Mouse (Mus musculus) kidney, adult 2 months (tissue): ENCODE measurements around the gene Itih2. TPM values are rescaled to one million over a fixed set of nuclear protein-coding genes. Genes with fewer than 3 reads are reported as not detected.

Source experiments
- DNase-seq: peaks from one replicate; pipeline ENCODE4 v3.0.0; 2021
- H3K27ac ChIP-seq: fragments of 200-500 bp; 2 replicates; pipeline ENCODE4 v1.5.1; 2012; ENCODE audit warnings: low read depth, low read length, control low read depth, inconsistent platforms; ENCODE audit not compliant: insufficient read depth
- H3K27me3 ChIP-seq: fragments of 200-500 bp; replicated peaks from 2 replicates; pipeline ENCODE4 v1.6.1; 2012; ENCODE audit warnings: mild to moderate bottlenecking, moderate library complexity, low read length, inconsistent platforms; ENCODE audit not compliant: control insufficient read depth, insufficient read depth
- H3K36me3 ChIP-seq: fragments of 200-500 bp; 2 replicates; pipeline ENCODE4 v1.6.1; 2012; ENCODE audit warnings: mild to moderate bottlenecking, moderate library complexity, low read length, inconsistent platforms; ENCODE audit not compliant: control insufficient read depth, insufficient read depth
- H3K4me1 ChIP-seq: fragments of 200-500 bp; 2 replicates; pipeline ENCODE4 v1.6.1; 2011; ENCODE audit warnings: low read length; ENCODE audit not compliant: control insufficient read depth, insufficient read depth
- H3K4me3 ChIP-seq: fragments of 200-500 bp; 2 replicates; pipeline ENCODE4 v1.5.1; 2011; ENCODE audit warnings: mild to moderate bottlenecking, low read depth, low read length, control low read depth; ENCODE audit not compliant: insufficient read depth
- CTCF ChIP-seq: fragments of 200-500 bp; conservative IDR thresholded peaks from 2 replicates; pipeline ENCODE4 v1.5.1; 2011; ENCODE audit warnings: low read depth, mild to moderate bottlenecking, control low read depth, low read length, moderate library complexity, mixed read lengths; ENCODE audit not compliant: insufficient read depth, insufficient read length
- POLR2A ChIP-seq: fragments of 200-500 bp; IDR thresholded peaks from one replicate; pipeline ENCODE4 v1.6.1; 2011; ENCODE audit warnings: low read depth, low read length, control low read depth
- WGBS: fragments of 180-500 bp; shearing (Covaris S2); methylation state at CpG from one replicate; pipeline ENCODE4 v1.1.7; 2018; 5-methylcytosine and 5-hydroxymethylcytosine counted together
- polyA plus RNA-seq: library from polyadenylated mRNA; depleted of rRNA; stranded (reverse); fragments of >200 nt; gene quantifications from 2 replicates; pipeline ENCODE4 v1.2.3, GENCODE M21; 2012

Gene Itih2
- polyA plus RNA-seq, 1 experiment, result 0.78 TPM

DNA sequence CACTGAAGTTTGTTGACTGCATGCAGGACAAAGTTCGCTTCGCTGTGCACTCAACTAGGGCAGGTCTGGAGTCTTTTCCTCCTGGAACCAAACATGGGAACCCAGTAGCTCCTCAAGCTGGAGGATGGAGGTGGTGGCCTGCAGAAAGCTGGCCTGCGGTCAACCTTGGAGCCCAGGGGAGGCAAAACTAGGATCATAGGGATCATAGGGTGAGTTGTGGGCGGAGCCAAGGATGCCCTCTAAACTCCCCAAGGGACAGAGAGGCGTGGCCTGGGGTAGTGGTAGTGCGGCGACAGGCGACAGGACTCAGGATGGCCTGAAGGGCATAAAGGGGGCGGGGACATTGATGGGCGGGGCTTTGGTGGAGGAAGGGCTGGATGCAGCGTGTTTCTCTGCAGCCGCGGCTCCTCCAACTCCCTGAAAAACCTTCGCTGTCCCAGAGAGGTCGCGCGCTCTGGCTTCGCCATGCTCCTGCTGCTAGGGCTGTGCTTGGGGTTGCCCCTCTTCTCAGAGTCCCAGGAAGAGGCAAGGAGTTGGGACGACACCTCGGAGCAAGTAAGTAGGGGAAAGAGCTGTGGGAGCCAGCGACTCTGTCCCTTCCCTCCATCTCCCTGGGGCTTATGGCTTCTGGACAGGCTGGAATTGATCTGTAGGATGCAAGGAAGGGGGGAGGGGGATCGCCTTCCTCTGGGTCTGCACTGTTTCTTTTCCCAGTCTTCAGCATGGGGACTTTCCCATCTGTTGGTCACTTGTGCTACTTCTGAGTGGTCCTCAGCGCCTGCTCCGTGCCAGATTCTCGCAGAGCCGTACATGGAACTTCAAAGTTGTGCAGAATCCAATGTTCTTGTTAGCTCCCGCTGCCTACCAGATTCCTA, 22.2 kb upstream of the Itih2 start, which contains the start of gene Itih5:
Gene Itih5, plus strand, starts transcription at position 371 of the 875 bp plus-strand sequence.
- Histone ChIP-seq H3K27ac (no peak within 1 kb of the TSS), H3K36me3 (no peaks in the 10 kb centered on the region), H3K27me3 (no peaks in the 10 kb centered on the region), H3K4me1 (peaks cover 15% of the 10 kb centered on the region), H3K4me3 (peak within 1 kb of the TSS; percentile 50)
- TF ChIP-seq POLR2A, result no peak
- WGBS, result 7% methylated on average over 27 of the region's 27 CpGs
- DNase-seq, result peak; percentile 77

DNA sequence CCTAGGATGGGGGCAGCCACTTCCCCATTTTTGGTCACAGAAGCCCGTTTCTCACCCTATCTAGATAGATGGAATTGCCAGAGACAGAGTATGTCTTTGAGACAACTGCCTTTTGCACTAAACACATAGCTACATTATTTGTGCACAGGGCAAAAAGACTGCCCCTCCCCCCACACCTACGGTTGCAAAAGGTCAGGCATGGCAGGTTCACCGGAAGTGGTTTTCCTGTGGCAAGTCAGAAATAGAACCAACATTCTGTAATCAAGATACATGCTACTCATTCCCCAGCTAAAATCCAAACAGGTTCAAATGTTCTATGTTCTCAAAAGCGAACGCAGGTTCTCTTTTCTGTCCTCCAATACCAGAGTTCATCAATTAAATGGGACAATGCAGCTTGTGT, 21.4 kb upstream of the Itih2 start:
- H3K36me3 ChIP-seq, result no peaks in the 10 kb centered on the region
- TF ChIP-seq CTCF (no peak), POLR2A (no peak)
- 66% methylated on average over 5 of the region's 5 CpGs for WGBS
- H3K27ac ChIP-seq, result no peak overlapping the region
- no peak for DNase-seq
- no peak overlapping the region for H3K4me3 ChIP-seq
- no peaks in the 10 kb centered on the region for H3K27me3 ChIP-seq
- peaks cover 15% of the 10 kb centered on the region for H3K4me1 ChIP-seq

GRCm38 (mm10) chr2:10147176-10147575, 16.0 kb upstream of the Itih2 start:
- 72% methylated on average over 8 of the region's 8 CpGs for WGBS
- H3K27ac ChIP-seq, result no peak overlapping the region
- DNase-seq, result no peak
- no peak overlapping the region for H3K4me3 ChIP-seq
- H3K36me3 ChIP-seq, result no peaks in the 10 kb centered on the region
- no peaks in the 10 kb centered on the region for H3K4me1 ChIP-seq
- no peaks in the 10 kb centered on the region for H3K27me3 ChIP-seq
- TF ChIP-seq POLR2A (no peak), CTCF (no peak)

GRCm38 (mm10) chr2:10145514-10145913, 14.3 kb upstream of the Itih2 start:
- H3K4me3 ChIP-seq, result no peak overlapping the region

GRCm38 (mm10) chr2:10142472-10143454, 11.6 kb upstream of the Itih2 start:
- 32% methylated on average over 8 of the region's 8 CpGs for WGBS
- TF ChIP-seq CTCF, result peak; percentile 89
- no peak for TF ChIP-seq POLR2A
- Histone ChIP-seq H3K27ac (no peak overlapping the region), H3K36me3 (no peaks in the 10 kb centered on the region), H3K27me3 (no peaks in the 10 kb centered on the region), H3K4me3 (no peak overlapping the region), H3K4me1 (no peaks in the 10 kb centered on the region; the same call in 1 of the 2 replicates)
- DNase-seq, result peak; percentile 89

More at GRCm38 (mm10) chr2:10145514-10145913, 14.3 kb upstream of the Itih2 start:
- no peaks in the 10 kb centered on the region for H3K27me3 ChIP-seq
- TF ChIP-seq POLR2A (no peak), CTCF (no peak)
- DNase-seq, result no peak
- no peaks in the 10 kb centered on the region for H3K4me1 ChIP-seq
- no peak overlapping the region for H3K27ac ChIP-seq
- H3K36me3 ChIP-seq, result no peaks in the 10 kb centered on the region
- 54% methylated on average over 6 of the region's 6 CpGs for WGBS

- Histone ChIP-seq H3K4me3 (no peak overlapping the region), H3K4me1 (no peaks in the 10 kb centered on the region; the same call in 1 of the 2 replicates), H3K27ac (no peak overlapping the region), H3K27me3 (no peaks in the 10 kb centered on the region), H3K36me3 (no peaks in the 10 kb centered on the region)
- TF ChIP-seq POLR2A, result no peak
- TF ChIP-seq CTCF, result no peak
- WGBS, result 48% methylated on average over 5 of the region's 5 CpGs
- DNase-seq, result peak; percentile 88
Observed at GRCm38 (mm10) chr2:10140456-10140855, 9.3 kb upstream of the Itih2 start.
